Mouse (Mus musculus) embryo, embryonic 11.5 days (tissue): ENCODE data around the gene Mapk3.
A peak's percentile ranks its signal among the peaks of the same experiment; 100 is the strongest.
"Not testable (repeated sequence)": the region's sequence is repeated elsewhere in the genome, so short reads cannot be mapped to it uniquely, and the experiment has no call there.

ENCODE experiments used
- DNase-seq: peaks from one replicate; pipeline ENCODE4 v3.0.0-alpha.2; 2012; ENCODE audit warnings: low read depth, low spot score

Gene Mapk3

DNA sequence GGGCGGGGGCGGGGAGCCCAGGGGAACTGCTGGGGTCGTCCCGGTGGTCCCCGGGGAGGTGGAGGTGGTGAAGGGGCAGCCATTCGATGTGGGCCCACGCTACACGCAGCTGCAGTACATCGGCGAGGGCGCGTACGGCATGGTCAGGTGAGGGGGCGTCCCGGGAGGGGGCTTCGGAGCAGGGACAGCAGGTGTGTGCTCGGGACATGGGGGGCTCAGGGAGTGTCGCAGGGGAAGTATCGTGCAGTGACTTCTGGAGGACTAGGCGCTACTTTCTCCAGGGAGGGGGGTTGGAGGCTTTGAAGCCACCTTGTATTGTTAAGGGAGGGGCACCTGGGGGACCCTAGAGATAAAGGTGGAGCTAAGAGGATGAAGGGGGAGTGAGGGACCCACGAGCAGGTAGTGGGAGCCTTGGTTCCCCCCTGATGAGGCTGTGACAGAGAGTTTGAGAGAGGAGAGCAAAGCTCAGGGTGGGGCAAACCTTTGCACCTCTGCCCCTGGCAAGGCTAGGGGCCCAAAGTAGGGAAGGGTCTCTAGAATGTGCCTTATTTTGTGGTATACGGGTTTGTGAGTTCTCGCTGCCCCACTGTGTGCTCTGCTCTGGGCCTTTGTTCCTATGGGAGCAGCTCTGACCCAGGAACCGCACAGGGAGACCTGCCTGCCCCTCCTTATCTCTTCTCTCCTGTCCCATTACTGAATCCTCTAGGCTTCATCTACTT lies 430 bp downstream of the Mapk3 start:
- no peak for DNase-seq

DNA sequence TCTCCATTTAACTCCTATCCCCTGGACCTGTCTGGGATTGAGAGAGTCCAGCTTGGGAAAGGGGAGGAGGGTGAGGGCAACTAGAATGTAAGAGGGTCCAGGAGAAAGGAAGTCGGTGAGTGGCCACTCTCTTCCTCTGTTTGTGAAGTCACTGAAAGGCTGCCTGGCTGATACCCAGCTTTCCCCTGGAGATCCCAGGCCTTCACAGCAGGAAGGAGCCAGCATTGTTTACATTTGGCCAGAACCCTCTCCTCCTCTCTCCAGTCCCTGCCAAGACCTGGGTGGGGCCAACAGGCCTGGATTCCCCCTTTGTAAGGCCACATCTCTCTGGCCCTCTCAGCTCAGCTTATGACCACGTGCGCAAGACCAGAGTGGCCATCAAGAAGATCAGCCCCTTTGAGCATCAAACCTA lies 996 bp downstream of the Mapk3 start:
- DNase-seq = no peak

GRCm38 (mm10) chr7:126760956-126761355 lies 1.6 kb downstream of the Mapk3 start:
- no peak for DNase-seq

GRCm38 (mm10) chr7:126761529-126762067 lies 2.2 kb downstream of the Mapk3 start:
- DNase-seq = no peak

GRCm38 (mm10) chr7:126762471-126763008 lies 3.1 kb downstream of the Mapk3 start:
- DNase-seq = no peak

DNA sequence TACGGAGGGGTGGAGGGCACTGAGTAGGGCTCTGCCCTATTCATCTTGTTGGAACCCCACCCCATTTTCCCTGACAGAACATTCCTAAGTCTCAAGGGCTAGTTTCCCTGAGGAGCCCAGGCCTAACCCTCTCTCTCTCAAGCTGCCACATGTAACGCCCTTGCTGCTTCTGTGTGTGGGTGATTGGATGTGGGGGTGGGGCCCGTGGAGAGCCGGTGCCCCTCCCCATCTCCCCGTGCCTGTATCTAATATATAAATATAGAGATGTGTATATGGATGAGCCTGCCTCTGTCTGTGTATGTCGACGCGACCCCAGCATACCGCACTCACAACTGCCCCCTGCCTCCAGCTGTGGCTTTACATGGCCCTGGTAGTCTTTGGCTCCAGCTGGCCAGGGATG lies 6.1 kb downstream of the Mapk3 start:
- no peak for DNase-seq

DNA sequence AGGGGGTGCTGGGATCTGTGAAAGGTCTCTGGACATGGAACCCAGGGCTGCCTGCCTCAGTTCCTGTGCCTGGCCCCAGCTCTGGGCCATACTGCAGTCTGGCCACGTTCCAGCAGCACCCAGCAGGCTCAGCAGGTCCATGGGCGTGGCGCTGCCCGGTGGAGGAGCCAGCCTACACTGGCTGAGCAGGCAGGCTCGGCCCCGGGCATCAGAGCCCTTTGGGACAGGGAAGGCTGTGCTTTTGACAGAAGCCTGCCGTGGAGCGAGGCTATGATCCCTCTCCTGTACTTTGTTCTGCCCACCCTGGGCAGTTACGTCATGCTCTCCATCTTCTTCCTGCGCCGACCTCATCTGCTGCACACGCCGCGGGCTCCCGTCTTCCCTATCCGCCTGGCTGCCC lies 6.8 kb downstream of the Mapk3 start, which contains the start of gene Gdpd3:
TSS of gene Gdpd3 (plus strand) at position 134 of the 400 bp plus-strand sequence.
- DNase-seq = no peak

DNA sequence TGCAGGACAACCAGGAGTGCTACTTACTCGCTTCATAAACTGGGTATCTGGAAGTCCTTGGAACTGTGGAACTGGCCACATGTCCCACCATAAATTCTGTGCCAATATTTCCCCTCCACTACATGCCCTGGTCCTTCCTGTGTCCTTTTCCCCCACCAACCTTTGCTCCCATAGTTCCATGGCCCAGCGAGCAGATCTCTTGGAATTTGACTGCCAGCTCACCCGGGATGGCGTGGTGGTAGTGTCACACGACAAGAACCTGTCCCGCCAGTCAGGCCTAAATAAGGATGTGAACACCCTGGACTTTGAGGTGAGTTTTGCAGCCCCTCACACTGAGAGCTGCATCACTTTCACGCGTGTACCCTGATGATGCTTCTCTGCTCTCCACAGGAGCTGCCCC lies 7.6 kb downstream of the Mapk3 start:
- DNase-seq = no peak

GRCm38 (mm10) chr7:126770784-126771183 lies 11.4 kb downstream of the Mapk3 start:
- no peak for DNase-seq

DNA sequence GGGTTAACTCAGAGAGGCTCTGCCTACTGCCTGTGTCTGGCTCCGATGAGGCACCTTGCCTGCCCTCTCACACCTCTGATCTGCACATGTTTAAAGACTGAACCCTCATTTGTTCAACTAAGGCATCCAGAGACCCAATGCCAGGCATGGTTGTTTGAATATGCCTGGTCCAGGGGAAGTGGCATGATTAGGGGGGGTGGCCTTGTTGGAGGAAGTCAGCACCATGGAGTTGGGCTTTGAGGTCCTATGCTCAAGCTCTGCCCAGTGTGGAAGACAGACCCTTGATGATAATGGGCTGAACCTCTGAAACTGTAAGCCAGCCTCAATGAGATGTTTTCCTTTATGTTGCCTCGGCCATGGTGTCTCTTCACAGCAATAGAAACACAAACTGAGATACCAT lies 13.9 kb downstream of the Mapk3 start:
- DNase-seq = no peak

DNA sequence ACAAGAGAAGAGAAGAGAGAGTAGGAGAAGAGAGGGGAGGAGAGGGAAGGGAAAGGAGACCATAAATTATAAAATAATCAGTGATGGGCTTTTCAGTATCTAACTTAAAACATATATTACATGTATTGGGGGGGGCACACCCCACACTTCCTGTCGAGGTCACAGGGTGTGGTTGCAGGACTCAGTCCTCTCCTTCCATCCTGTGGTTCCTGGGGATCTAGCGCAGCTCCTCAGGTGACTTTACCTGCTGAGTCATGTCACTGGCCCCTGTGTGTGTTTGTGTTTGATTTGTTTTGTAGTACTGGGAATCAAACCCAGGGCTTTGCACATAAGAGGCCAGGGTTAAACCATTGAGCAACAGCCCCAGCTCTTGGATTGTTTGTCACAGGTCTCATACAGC lies 15.1 kb downstream of the Mapk3 start:
- DNase-seq = no peak

GRCm38 (mm10) chr7:126775185-126775977 lies 16.0 kb downstream of the Mapk3 start:
- no peak for DNase-seq

- no peak for DNase-seq
These were observed 16.5 kb downstream of the Mapk3 start for GRCm38 (mm10) chr7:126775978-126776234.

GRCm38 (mm10) chr7:126776598-126777057 lies 17.2 kb downstream of the Mapk3 start, which contains the start of gene Ypel3:
Gene Ypel3, plus strand, starts transcription at chr7:126776955.
- DNase-seq = peak; percentile 84

DNA sequence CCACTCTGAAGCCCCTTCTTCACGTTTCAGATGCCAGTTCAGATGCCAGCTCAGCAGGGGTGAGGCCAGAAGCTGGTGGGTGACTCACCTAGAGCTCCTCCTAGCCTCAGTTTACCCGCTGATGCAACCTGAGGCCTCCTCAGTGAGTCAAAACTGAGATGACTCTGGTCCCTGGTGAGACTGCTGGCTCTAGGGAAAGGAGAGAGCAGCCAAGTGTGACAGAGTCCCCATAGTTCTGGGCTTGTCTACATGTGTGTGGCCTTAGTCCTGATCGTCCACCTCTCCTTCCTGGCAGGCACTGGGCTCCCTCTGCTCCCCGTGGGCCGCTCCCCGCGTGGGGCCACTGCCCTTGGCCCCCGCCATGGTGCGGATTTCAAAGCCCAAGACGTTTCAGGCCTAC lies 18.1 kb downstream of the Mapk3 start:
- no peak for DNase-seq

- DNase-seq = no peak
These were observed 18.7 kb downstream of the Mapk3 start for GRCm38 (mm10) chr7:126778147-126778546.

DNA sequence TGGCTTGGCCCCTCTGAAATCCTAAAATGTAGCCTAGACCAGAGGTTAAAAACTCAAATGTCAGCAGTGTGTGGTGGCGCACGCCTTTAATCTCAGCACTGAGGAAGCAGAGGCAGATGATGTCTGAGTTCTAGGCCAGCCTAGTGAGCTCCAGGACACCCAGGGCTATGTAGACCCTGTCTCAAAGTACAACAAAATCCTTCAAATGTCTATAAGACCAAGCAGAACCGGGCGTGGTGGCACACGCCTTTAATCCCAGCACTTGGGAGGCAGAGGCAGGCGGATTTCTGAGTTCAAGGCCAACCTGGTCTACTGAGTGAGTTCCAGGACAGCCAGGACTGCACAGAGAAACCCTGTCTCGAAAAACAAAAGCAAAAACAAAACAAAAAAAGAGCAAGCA lies 19.7 kb downstream of the Mapk3 start:
- DNase-seq = not testable (repeated sequence)

- DNase-seq = peak; percentile 81
These were observed 20.9 kb downstream of the Mapk3 start for GRCm38 (mm10) chr7:126779983-126780970.

GRCm38 (mm10) chr7:126780971-126781635 lies 21.7 kb downstream of the Mapk3 start, which contains the start of gene Tbx6:
Gene Tbx6, plus strand, starts transcription at chr7:126781483.
- no peak for DNase-seq

DNA sequence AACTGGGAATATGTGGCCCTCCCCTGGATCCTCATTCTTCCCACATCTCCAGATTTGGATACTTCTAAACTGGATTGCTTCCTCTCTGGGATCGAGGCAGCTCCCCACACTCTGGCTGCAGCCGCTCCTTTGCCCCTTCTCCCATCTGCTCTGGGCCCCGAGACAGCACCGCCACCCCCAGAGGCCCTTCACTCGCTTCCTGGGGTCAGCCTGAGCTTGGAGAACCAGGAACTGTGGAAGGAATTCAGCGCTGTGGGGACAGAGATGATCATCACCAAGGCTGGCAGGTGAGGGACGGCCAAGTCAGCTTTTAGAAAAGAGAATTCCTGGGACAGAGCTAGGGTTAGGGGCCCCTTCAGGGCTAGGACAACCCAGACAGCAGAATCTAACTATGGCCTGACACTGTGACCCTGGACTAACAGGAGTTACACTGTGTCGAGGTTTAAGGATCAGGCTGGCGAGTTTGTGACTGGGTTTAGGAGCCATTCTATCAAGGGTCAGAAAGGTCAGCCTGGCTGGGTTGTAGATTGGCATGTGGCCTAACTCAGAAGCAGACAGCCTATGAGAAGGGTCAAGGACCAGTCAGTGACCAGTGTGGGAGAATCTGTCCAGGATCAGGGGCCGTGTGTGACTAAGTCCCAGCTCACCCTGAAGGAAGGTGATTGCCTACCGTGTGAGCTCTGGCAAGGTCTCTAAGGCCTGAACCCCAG lies 22.4 kb downstream of the Mapk3 start:
- DNase-seq = no peak
